Comparison of ENCODE assay signal across 9 mouse cellular contexts in genomic region chr10:94312007-94312715, GRCm38 (mm10). TPM values are rescaled to one million over a fixed set of nuclear protein-coding genes. Genes with fewer than 3 reads are reported as not detected.
DNase-seq lines count a peak whose midpoint lies in the region; ATAC-seq and TF ChIP-seq lines count a peak whose summit lies in the region.
"Had no signal": no experiment of that assay in that cellular context is flagged by ENCODE, and none has a peak within 500 bp of the region (broad histone marks: within the 10 kb centered on the region; RNA-seq: fewer than 3 reads in every experiment).

No protein-coding gene starts in this region.

- no peak for TF ChIP-seq POLR2A in CH12.LX (IDR thresholded peaks at IDR 0.05; ENCODE audit: low read depth, low read length)

- TF ChIP-seq RAD21 in CH12.LX (IDR thresholded peaks at IDR 0.05; ENCODE audit: low read depth, low read length): no peak; the same call in 1 of the 2 replicates

- peak; percentile 21 to 64 for DNase-seq in adrenal gland, adult (ENCODE audit: inconsistent age in 2 of 2, low spot score in 1 of 2)
- DNase-seq in adrenal gland, postnatal 4 days (ENCODE audit: low spot score in 2 of 2): no peak
- DNase-seq in CH12.LX (ENCODE audit: extremely low read depth): no peak
- DNase-seq in embryonic facial prominence, embryonic 10.5 days (ENCODE audit: low spot score): peak; percentile 60
- DNase-seq in heart, postnatal 10 days: peak; percentile 5 to 12
- peak; percentile 63 for DNase-seq in midbrain, embryonic 14.5 days

- dilution Hi-C loops in CH12.LX (cut with MboI; ENCODE audit: extremely low pct_ligation_motif_present, extremely low pct_unique_long_range_greater_than_20kb, low sequenced_read_pairs): no loop called here

- peak; percentile 28; the same call in 1 of the 2 replicates for ATAC-seq in limb, embryonic 13.5 days (ENCODE audit: low FRiP score, low read depth)
- ATAC-seq in midbrain, embryonic 14.5 days (ENCODE audit: low FRiP score, low TSS enrichment): peak; percentile 62
- ATAC-seq in erythroblast, adult 5-6 weeks (replicated peaks; ENCODE audit: low FRiP score, poor library complexity, severe bottlenecking): no peak

- no peaks in the 10 kb centered on the region for H3K9me3 ChIP-seq in CH12.LX (replicated peaks; ENCODE audit: low read length)
- 0 out of 2 replicates have a peak, but pooled peaks cover 7% of the 10 kb centered on the region for H3K9me3 ChIP-seq in embryonic facial prominence, embryonic 10.5 days
- H3K9me3 ChIP-seq in limb, embryonic 13.5 days: no peaks in the 10 kb centered on the region; the same call in 1 of the 2 replicates
- H3K9me3 ChIP-seq in midbrain, embryonic 14.5 days (ENCODE audit: control insufficient read depth, low read length): no peaks in the 10 kb centered on the region

- in situ Hi-C loops in CH12.LX (cut with MboI; ENCODE audit: low pct_ligation_motif_present, low pct_unique_long_range_greater_than_20kb, low sequenced_read_pairs): no loop called here

- no peaks in the 10 kb centered on the region for H3K27me3 ChIP-seq in CH12.LX (replicated peaks)
- H3K27me3 ChIP-seq in embryonic facial prominence, embryonic 10.5 days (replicated peaks; ENCODE audit: low read depth, poor library complexity, severe bottlenecking): peaks cover 44% of the 10 kb centered on the region
- peaks cover 44% of the 10 kb centered on the region for H3K27me3 ChIP-seq in limb, embryonic 13.5 days
- H3K27me3 ChIP-seq in midbrain, embryonic 14.5 days (ENCODE audit: control insufficient read depth, insufficient read depth, low read length): no peaks in the 10 kb centered on the region

- H3K4me3 ChIP-seq in CH12.LX (replicated peaks in 1 of 3; ENCODE audit: low read depth in 2 of 3, low read length in 2 of 3, poor library complexity in 1 of 3): peak overlapping the region; percentile 26 to 71 (median 45)
- H3K4me3 ChIP-seq in embryonic facial prominence, embryonic 10.5 days: peak overlapping the region; percentile 57
- peak overlapping the region; percentile 47 for H3K4me3 ChIP-seq in limb, embryonic 13.5 days
- peak overlapping the region; percentile 43 for H3K4me3 ChIP-seq in midbrain, embryonic 14.5 days (replicated peaks; ENCODE audit: low read depth, low read length)

- peak overlapping the region; percentile 70 for H3K4me2 ChIP-seq in CH12.LX (ENCODE audit: insufficient read depth, low read depth, poor library complexity, severe bottlenecking)
- H3K4me2 ChIP-seq in limb, embryonic 13.5 days (replicated peaks): peak overlapping the region; percentile 95
- H3K4me2 ChIP-seq in midbrain, embryonic 14.5 days (ENCODE audit: low read length): peak overlapping the region; percentile 94

- H3K79me2 ChIP-seq in CH12.LX (replicated peaks; ENCODE audit: control insufficient read depth, extremely low read depth, insufficient read depth, poor library complexity, severe bottlenecking): no peaks in the 10 kb centered on the region; the same call in 1 of the 2 replicates

- peak overlapping the region; percentile 44 for H3K27ac ChIP-seq in CH12.LX (ENCODE audit: insufficient read depth, low read depth)
- peak overlapping the region; percentile 26; the same call in 1 of the 2 replicates for H3K27ac ChIP-seq in embryonic facial prominence, embryonic 10.5 days (replicated peaks)
- H3K27ac ChIP-seq in limb, embryonic 13.5 days: no peak overlapping the region
- 0 out of 2 replicates have a peak overlapping the region, but pooled peaks have one; percentile 20 for H3K27ac ChIP-seq in midbrain, embryonic 14.5 days (replicated peaks; ENCODE audit: low read depth, low read length)

- peak overlapping the region; percentile 71 for H3K9ac ChIP-seq in CH12.LX (ENCODE audit: insufficient read depth, low read depth)
- H3K9ac ChIP-seq in limb, embryonic 13.5 days: peak overlapping the region; percentile 58
- H3K9ac ChIP-seq in midbrain, embryonic 14.5 days (replicated peaks; ENCODE audit: low read length): peak overlapping the region; percentile 52

- TF ChIP-seq CTCF in CH12.LX (conservative IDR thresholded peaks at IDR 0.05 in 1 of 2, IDR thresholded peaks at IDR 0.05 in 1 of 2; ENCODE audit: low read depth in 2 of 2, low read length in 2 of 2): peak in 1 of 2 experiments; percentile 24; a peak in 2 of 4 replicates

- WGBS in embryonic facial prominence, embryonic 10.5 days: under 1% methylated on average over 45 of the region's 45 CpGs
- 1% methylated on average over 45 of the region's 45 CpGs for WGBS in limb, embryonic 13.5 days
- under 1% methylated on average over 45 of the region's 45 CpGs for WGBS in midbrain, embryonic 14.5 days

- TF ChIP-seq EP300 in CH12.LX (IDR thresholded peaks at IDR 0.05; ENCODE audit: low read length): no peak

- H3K36me3 ChIP-seq in CH12.LX (replicated peaks in 1 of 2; ENCODE audit: control insufficient read depth in 1 of 2, insufficient read depth in 1 of 2, low read length in 1 of 2): no peaks in the 10 kb centered on the region
- H3K36me3 ChIP-seq in embryonic facial prominence, embryonic 10.5 days (replicated peaks): no peaks in the 10 kb centered on the region
- H3K36me3 ChIP-seq in limb, embryonic 13.5 days: no peaks in the 10 kb centered on the region
- no peaks in the 10 kb centered on the region for H3K36me3 ChIP-seq in midbrain, embryonic 14.5 days (ENCODE audit: control insufficient read depth, insufficient read depth, low read length)

- intact Hi-C loops in heart, postnatal 10 days (cut with DNase I): no loop called here

- peaks cover 6 to 8% of the 10 kb centered on the region in 2 experiments; a peak in 3 of 4 replicates for H3K4me1 ChIP-seq in CH12.LX (ENCODE audit: control insufficient read depth in 1 of 2, insufficient read depth in 2 of 2)
- peaks cover 19% of the 10 kb centered on the region for H3K4me1 ChIP-seq in embryonic facial prominence, embryonic 10.5 days
- H3K4me1 ChIP-seq in limb, embryonic 13.5 days: peaks cover 13% of the 10 kb centered on the region
- H3K4me1 ChIP-seq in midbrain, embryonic 14.5 days (ENCODE audit: control insufficient read depth, insufficient read depth, low read length): peaks cover 14% of the 10 kb centered on the region

TF ChIP-seq in CH12.LX, 34 proteins besides CTCF, POLR2A, EP300 and RAD21 (continues in another document):
- TF ChIP-seq JUND (conservative IDR thresholded peaks at IDR 0.05; ENCODE audit: low read depth, low read length) (no peak), HCFC1 (IDR thresholded peaks at IDR 0.05; ENCODE audit: low read depth, low read length) (0 out of 2 replicates have a peak, but pooled peaks have one; percentile 10), USF2 (conservative IDR thresholded peaks at IDR 0.05; ENCODE audit: low read depth, low read length) (no peak), UBTF (IDR thresholded peaks at IDR 0.05; ENCODE audit: low read depth, low read length) (0 out of 2 replicates have a peak, but pooled peaks have one; percentile 61), SIN3A (IDR thresholded peaks at IDR 0.05; ENCODE audit: low read length) (no peak), MYC (IDR thresholded peaks at IDR 0.05; ENCODE audit: low read depth, low read length) (no peak), IRF4 (IDR thresholded peaks at IDR 0.05; ENCODE audit: low read depth, low read length) (0 out of 2 replicates have a peak, but pooled peaks have one; percentile 51), ZNF384 (IDR thresholded peaks at IDR 0.05; ENCODE audit: low read depth, low read length) (no peak), MXI1 (IDR thresholded peaks at IDR 0.05; ENCODE audit: low read depth, low read length) (peak; percentile 50; the same call in 1 of the 2 replicates), NRF1 (IDR thresholded peaks at IDR 0.05; ENCODE audit: low read depth, low read length) (0 out of 2 replicates have a peak, but pooled peaks have one; percentile 26), CHD2 (IDR thresholded peaks at IDR 0.05; ENCODE audit: low read length) (no peak), POLR2AphosphoS2 (IDR thresholded peaks at IDR 0.05; ENCODE audit: low read depth, low read length) (no peak), GABPA (IDR thresholded peaks at IDR 0.05; ENCODE audit: insufficient replicate concordance, low read depth, low read length) (no peak), ZC3H11A (IDR thresholded peaks at IDR 0.05; ENCODE audit: low read depth, low read length) (no peak), CHD1 (IDR thresholded peaks at IDR 0.05; ENCODE audit: low read depth, low read length) (no peak), RCOR1 (conservative IDR thresholded peaks at IDR 0.05; ENCODE audit: low read depth, low read length) (no peak), MEF2A (IDR thresholded peaks at IDR 0.05; ENCODE audit: borderline replicate concordance, low read depth, low read length) (peak; percentile 48; the same call in 1 of the 2 replicates), ETS1 (conservative IDR thresholded peaks at IDR 0.05; ENCODE audit: low read depth, low read length) (peak; percentile 30; the same call in 1 of the 2 replicates), KAT2A (IDR thresholded peaks at IDR 0.05; ENCODE audit: insufficient replicate concordance, low read length) (no peak), E2F4 (IDR thresholded peaks at IDR 0.05; ENCODE audit: insufficient replicate concordance, low read depth, low read length) (no peak), MAFK (IDR thresholded peaks at IDR 0.05; ENCODE audit: insufficient replicate concordance, low read length) (no peak)

RNA-seq across cellular contexts. Expression of gene Tmcc3, which starts 0.4 kb away (rescaled TPM):
- total RNA-seq in adrenal gland, postnatal 4 days (2021): 10 to 100 TPM; 23.7 to 23.9 TPM
- 23.3 and 30.1 TPM in 2 replicates for total RNA-seq in CH12.LX (2012; rRNA removed)
- 11.3 and 11.4 TPM in 2 replicates for total RNA-seq in CH12.LX (2014; rRNA removed)
- polyA plus RNA-seq in CH12.LX (2012; ENCODE audit: insufficient read length, low read depth): 21.3 and 23.1 TPM in 2 replicates
- polyA plus RNA-seq in embryonic facial prominence, embryonic 10.5 days (2016; fragmentation: Nextera tagmentation; extraction: Ambion mirVana): 2.1 and 3.2 TPM in 2 replicates
- 10 to 100 TPM; 30.9 to 34.0 TPM for total RNA-seq in heart, postnatal 10 days (2021)
- 13.2 and 15.4 TPM in 2 replicates for polyA plus RNA-seq in limb, embryonic 13.5 days (2015; fragmentation: Nextera tagmentation; extraction: Ambion mirVana)
- 9.7 and 11.3 TPM in 2 replicates for polyA plus RNA-seq in midbrain, embryonic 14.5 days (2014; fragmentation: Nextera tagmentation; extraction: Ambion mirVana)
- total RNA-seq in erythroblast, adult 5-6 weeks (2015; ENCODE audit: low replicate concordance): 0.38 and 0.63 TPM in 2 replicates
- total RNA-seq in erythroblast, adult 5-6 weeks (2017; ENCODE audit: low replicate concordance): 0.34 and 0.42 TPM in 2 replicates

RNA-seq across cellular contexts. Expression of gene Gm4792, which starts 13.7 kb away (rescaled TPM):
- total RNA-seq in adrenal gland, postnatal 4 days (2021): under 1 TPM in 1 of 2 experiments, not detected in 1; 0.81 TPM
- total RNA-seq in CH12.LX (2012; rRNA removed) (not detected in 2 replicates), CH12.LX (2014; rRNA removed) (not detected in 2 replicates)
- polyA plus RNA-seq in CH12.LX (2012; ENCODE audit: insufficient read length, low read depth): not detected in 2 replicates
- polyA plus RNA-seq in embryonic facial prominence, embryonic 10.5 days (2016; fragmentation: Nextera tagmentation; extraction: Ambion mirVana): not detected in 2 replicates
- total RNA-seq in heart, postnatal 10 days (2021): not detected
- polyA plus RNA-seq in limb, embryonic 13.5 days (2015; fragmentation: Nextera tagmentation; extraction: Ambion mirVana): not detected in 2 replicates
- polyA plus RNA-seq in midbrain, embryonic 14.5 days (2014; fragmentation: Nextera tagmentation; extraction: Ambion mirVana): 0.78 and 0.89 TPM in 2 replicates
- not detected in 2 replicates for total RNA-seq in erythroblast, adult 5-6 weeks (2015; ENCODE audit: low replicate concordance)
- not detected in 2 replicates for total RNA-seq in erythroblast, adult 5-6 weeks (2017; ENCODE audit: low replicate concordance)
- total RNA-seq: gastrocnemius, adult 8-10 months had no signal

Comparison
In these comparisons a context has a peak if more than half of its experiments do, and no peak if none do; other contexts are left out.
1. DNase-seq: peak in adrenal gland, adult (2 of 2), embryonic facial prominence, embryonic 10.5 days (single experiment), heart, postnatal 10 days (2 of 2) and midbrain, embryonic 14.5 days (single experiment); none in adrenal gland, postnatal 4 days (0 of 2) and CH12.LX (single experiment).
2. RNA of gene Tmcc3, which starts 0.4 kb away (total RNA-seq): 30.9 to 34.0 TPM in heart, postnatal 10 days, 11.3 to 30.1 TPM in CH12.LX and 23.7 to 23.9 TPM in adrenal gland, postnatal 4 days; 0.34 to 0.63 TPM in erythroblast, adult 5-6 weeks; every median in the first group is over 4 times any median in the second.
3. Peak in every context shown above with its lines, with median percentiles within 50 percentile points of each other: H3K4me2 ChIP-seq, H3K4me3 ChIP-seq and H3K9ac ChIP-seq.